ENCODE assay signal across 10 mouse cellular contexts in the genomic region with DNA sequence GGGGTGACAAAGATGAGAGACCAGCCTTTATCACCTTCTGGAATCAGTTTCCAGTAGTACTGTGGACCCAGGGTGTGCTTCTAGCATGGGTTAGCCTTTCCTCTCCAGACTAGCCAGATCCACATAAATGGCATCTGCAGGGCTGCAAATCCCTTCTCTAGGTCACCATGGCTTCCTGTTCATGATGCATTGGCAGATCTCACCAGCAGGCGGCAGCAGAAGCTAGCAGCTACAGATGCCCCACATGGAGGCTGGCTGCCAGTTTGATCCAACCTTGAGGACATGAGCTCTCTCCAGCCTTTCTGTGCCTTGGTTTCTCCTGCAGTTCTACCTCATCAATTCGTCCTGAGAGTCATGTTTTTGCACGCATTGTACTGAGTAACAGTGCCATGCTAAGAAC. TPM values are rescaled to one million over a fixed set of nuclear protein-coding genes. Genes with fewer than 3 reads are reported as not detected.
DNase-seq lines count a peak whose midpoint lies in the region; ATAC-seq and TF ChIP-seq lines count a peak whose summit lies in the region.
"Had no signal": no experiment of that assay in that cellular context is flagged by ENCODE, and none has a peak within 500 bp of the region (broad histone marks: within the 10 kb centered on the region; RNA-seq: fewer than 3 reads in every experiment).

No protein-coding gene starts in this region.

- no peaks in the 10 kb centered on the region for H3K9me3 ChIP-seq in kidney, embryonic 14.5 days (ENCODE audit: control insufficient read depth, low read length)
- no peaks in the 10 kb centered on the region for H3K9me3 ChIP-seq in kidney, embryonic 15.5 days (replicated peaks)
- no peaks in the 10 kb centered on the region for H3K9me3 ChIP-seq in limb, embryonic 14.5 days (ENCODE audit: control insufficient read depth, low read length)
- H3K9me3 ChIP-seq: embryonic facial prominence, embryonic 13.5 days; neural tube, embryonic 13.5 days had no signal

- peak; percentile 60 for DNase-seq in kidney, adult 11 months
- peak; percentile 57 for DNase-seq in c-Kit-positive CD71-positive TER-119-positive erythroid progenitor cells, embryonic 14.5 days (ENCODE audit: low spot score)
- peak; percentile 34 to 71 for DNase-seq in frontal cortex, postnatal 14 days (ENCODE audit: low spot score in 2 of 2)
- DNase-seq in limb, embryonic 14.5 days (ENCODE audit: low spot score) = peak; percentile 57
- DNase-seq in ovary, postnatal 14 days (ENCODE audit: low spot score) = peak; percentile 66
- peak; percentile 24 to 69 for DNase-seq in thymus, postnatal 10 days (ENCODE audit: low spot score in 2 of 2)

- no peak overlapping the region for H3K4me2 ChIP-seq in kidney, embryonic 14.5 days (replicated peaks; ENCODE audit: low read depth, low read length)
- no peak overlapping the region for H3K4me2 ChIP-seq in kidney, embryonic 15.5 days
- no peak overlapping the region for H3K4me2 ChIP-seq in limb, embryonic 14.5 days (replicated peaks; ENCODE audit: low read depth, low read length, severe bottlenecking)
- H3K4me2 ChIP-seq: embryonic facial prominence, embryonic 13.5 days; neural tube, embryonic 13.5 days had no signal

- H3K4me1 ChIP-seq in kidney, embryonic 14.5 days (ENCODE audit: control insufficient read depth, insufficient read depth, low read length) = no peaks in the 10 kb centered on the region
- H3K4me1 ChIP-seq in kidney, embryonic 15.5 days = no peaks in the 10 kb centered on the region
- H3K4me1 ChIP-seq in limb, embryonic 14.5 days (ENCODE audit: control insufficient read depth, insufficient read depth, low read length) = no peaks in the 10 kb centered on the region
- H3K4me1 ChIP-seq: embryonic facial prominence, embryonic 13.5 days had no signal

- 33% methylated on average over 3 of the region's 3 CpGs for WGBS in kidney, embryonic 14.5 days
- 21% methylated on average over 3 of the region's 3 CpGs for WGBS in kidney, embryonic 15.5 days
- WGBS in limb, embryonic 14.5 days = 24% methylated on average over 3 of the region's 3 CpGs

- no peaks in the 10 kb centered on the region for H3K27me3 ChIP-seq in kidney, embryonic 14.5 days (ENCODE audit: control insufficient read depth, insufficient read depth, low read length)
- no peaks in the 10 kb centered on the region for H3K27me3 ChIP-seq in kidney, embryonic 15.5 days
- H3K27me3 ChIP-seq in limb, embryonic 14.5 days (ENCODE audit: control insufficient read depth, insufficient read depth, low read length) = no peaks in the 10 kb centered on the region
- H3K27me3 ChIP-seq: embryonic facial prominence, embryonic 13.5 days; neural tube, embryonic 13.5 days had no signal

- H3K9ac ChIP-seq in kidney, embryonic 14.5 days (ENCODE audit: low read depth, low read length) = no peak overlapping the region
- H3K9ac ChIP-seq in kidney, embryonic 15.5 days = no peak overlapping the region
- no peak overlapping the region for H3K9ac ChIP-seq in limb, embryonic 14.5 days (ENCODE audit: low read depth, low read length, severe bottlenecking)
- H3K9ac ChIP-seq: embryonic facial prominence, embryonic 13.5 days; neural tube, embryonic 13.5 days had no signal

- H3K27ac ChIP-seq in kidney, embryonic 14.5 days (ENCODE audit: low read depth, low read length) = no peak overlapping the region
- no peak overlapping the region for H3K27ac ChIP-seq in kidney, embryonic 15.5 days
- H3K27ac ChIP-seq in limb, embryonic 14.5 days (replicated peaks; ENCODE audit: low read depth, low read length) = no peak overlapping the region
- H3K27ac ChIP-seq: embryonic facial prominence, embryonic 13.5 days; neural tube, embryonic 13.5 days had no signal

- no peaks in the 10 kb centered on the region for H3K36me3 ChIP-seq in kidney, embryonic 14.5 days (ENCODE audit: control insufficient read depth, insufficient read depth, low read length)
- H3K36me3 ChIP-seq in kidney, embryonic 15.5 days = no peaks in the 10 kb centered on the region
- no peaks in the 10 kb centered on the region for H3K36me3 ChIP-seq in limb, embryonic 14.5 days (ENCODE audit: control insufficient read depth, insufficient read depth, low read length)
- H3K36me3 ChIP-seq: embryonic facial prominence, embryonic 13.5 days; neural tube, embryonic 13.5 days had no signal

- ATAC-seq in kidney, embryonic 14.5 days (ENCODE audit: low FRiP score, low TSS enrichment) = no peak
- peak; percentile 25; the same call in 1 of the 2 replicates for ATAC-seq in kidney, embryonic 15.5 days (replicated peaks; ENCODE audit: low FRiP score)
- ATAC-seq in limb, embryonic 14.5 days (ENCODE audit: low FRiP score, low read depth) = no peak

- no peak overlapping the region for H3K4me3 ChIP-seq in kidney, embryonic 14.5 days (ENCODE audit: low read length)
- no peak overlapping the region for H3K4me3 ChIP-seq in kidney, embryonic 15.5 days (replicated peaks)
- H3K4me3 ChIP-seq in limb, embryonic 14.5 days (replicated peaks; ENCODE audit: low read length) = no peak overlapping the region
- H3K4me3 ChIP-seq: embryonic facial prominence, embryonic 13.5 days; neural tube, embryonic 13.5 days had no signal

- TF ChIP-seq POLR2A in limb, embryonic 14.5 days (IDR thresholded peaks at IDR 0.05; ENCODE audit: borderline replicate concordance, extremely low read depth, insufficient read depth, insufficient read length) = no peak

RNA-seq across cellular contexts. Expression of gene Rbp1, which starts 13.6 kb away (rescaled TPM):
- 136 and 161 TPM in 2 replicates for polyA plus RNA-seq in kidney, embryonic 14.5 days (2014; fragmentation: Nextera tagmentation; extraction: Ambion mirVana)
- 117 and 118 TPM in 2 replicates for polyA plus RNA-seq in kidney, embryonic 15.5 days (2015; fragmentation: Nextera tagmentation; extraction: Ambion mirVana)
- polyA plus RNA-seq in limb, embryonic 14.5 days (2012; rRNA removed) = 39.4 and 49.9 TPM in 2 replicates
- 47.5 and 56.4 TPM in 2 replicates for polyA plus RNA-seq in limb, embryonic 14.5 days (2014; fragmentation: Nextera tagmentation; extraction: Ambion mirVana)
